Mouse (Mus musculus): Measurements from ENCODE around the gene Gys1.

DNA sequence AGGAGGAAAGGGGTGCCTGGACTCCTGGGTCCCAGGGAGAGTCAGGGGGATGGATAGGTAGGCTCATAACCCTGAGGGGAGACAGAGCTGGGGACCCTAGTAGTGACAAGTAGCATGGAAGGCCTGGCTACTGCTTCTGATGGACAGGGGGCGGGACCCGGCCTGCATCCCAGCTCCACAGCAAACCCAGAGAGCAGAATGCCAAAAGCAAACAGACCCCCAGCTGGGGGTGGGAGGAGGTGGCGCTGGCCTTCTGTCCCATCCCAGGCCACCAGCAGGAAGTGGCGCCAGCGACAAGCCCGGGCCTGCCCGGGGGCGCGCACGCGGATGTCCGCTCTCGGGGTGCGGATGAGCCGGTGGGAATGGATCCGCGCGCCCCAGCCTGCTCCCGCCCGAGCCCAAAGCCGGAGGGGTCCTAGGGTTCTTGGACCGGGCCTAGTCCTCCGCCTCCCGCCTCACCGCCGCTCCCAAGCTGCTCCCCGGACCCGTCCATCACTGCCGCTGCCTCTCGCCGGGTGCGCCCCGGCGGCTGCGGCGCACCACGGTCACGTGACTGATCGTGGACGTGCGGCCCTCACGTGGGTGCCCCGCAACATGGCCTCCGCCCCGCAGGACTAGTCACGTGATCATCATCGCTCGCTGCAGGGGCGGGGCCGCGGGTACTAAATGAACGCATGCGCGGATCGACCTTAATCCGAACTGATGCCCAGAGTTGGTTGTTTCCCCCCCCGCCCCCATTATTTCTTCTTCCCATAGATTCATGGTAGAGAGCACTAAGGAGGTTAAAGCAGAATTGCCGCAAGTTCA is 31.8 kb downstream of the Gys1 start, which contains the start of gene Bax:
- TF ChIP-seq CTCF (IDR thresholded peaks at IDR 0.05; ENCODE audit: insufficient read depth, low read depth, low read length) (no peak), POLR2A (IDR thresholded peaks at IDR 0.05; ENCODE audit: insufficient read depth, low read depth, low read length) (peak; percentile 91)
